Mouse (Mus musculus): ENCODE results near the gene Kcnmb1. TPM values are rescaled to one million over a fixed set of nuclear protein-coding genes. Genes with fewer than 3 reads are reported as not detected.

Kcnmb1 gene
- 0.17 and 0.19 TPM in 2 replicates for polyA plus RNA-seq (2015; fragmentation: Nextera tagmentation; extraction: Ambion mirVana)

DNA sequence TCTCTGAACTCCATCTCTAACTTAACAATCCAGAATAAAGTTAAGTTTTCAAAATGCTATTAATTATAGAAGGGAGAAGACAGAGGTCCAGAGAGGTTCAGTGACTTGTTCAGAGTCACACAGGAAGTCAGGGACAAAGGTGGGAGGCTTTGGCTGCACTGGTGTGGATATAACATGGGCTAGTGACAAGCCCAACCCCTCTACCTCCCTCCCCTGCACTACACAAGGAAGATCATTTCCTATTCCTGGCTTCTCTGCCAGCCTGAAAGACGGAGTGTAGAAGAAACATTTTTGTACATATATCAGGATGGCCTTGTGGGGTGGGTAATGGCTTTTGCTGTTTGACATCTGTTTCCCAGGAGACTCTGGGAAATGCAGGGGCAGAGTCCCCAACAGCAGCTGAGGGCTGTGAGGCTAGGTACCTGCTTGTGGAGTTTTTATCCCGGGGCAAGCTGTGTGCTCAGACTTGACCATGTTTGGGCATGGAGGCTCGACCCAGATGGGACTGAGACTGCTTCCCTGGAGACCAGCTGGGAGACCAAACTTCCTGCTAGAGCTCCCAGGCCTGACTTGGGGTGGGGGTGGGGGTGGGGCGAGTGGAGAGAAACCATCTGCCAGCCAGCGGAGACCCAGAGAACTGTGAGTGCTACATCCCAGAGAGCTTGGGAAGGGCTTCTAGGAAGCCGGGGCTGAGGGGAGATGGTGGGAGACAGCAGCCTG is at the start of gene Kcnmb1:
Gene Kcnmb1, plus strand, starts transcription at position 326 of the 720 bp plus-strand sequence.
- no peak within 1 kb of the TSS for H3K27ac ChIP-seq
- WGBS: 16% methylated on average over 6 of the region's 6 CpGs
- no peak within 1 kb of the TSS for H3K9ac ChIP-seq
- H3K27me3 ChIP-seq: no peaks in the 10 kb centered on the region
- no peaks in the 10 kb centered on the region for H3K36me3 ChIP-seq
- no peaks in the 10 kb centered on the region for H3K9me3 ChIP-seq
- H3K4me3 ChIP-seq: no peak within 1 kb of the TSS
- no peaks in the 10 kb centered on the region; the same call in 1 of the 2 replicates for H3K4me1 ChIP-seq
- H3K4me2 ChIP-seq: no peak within 1 kb of the TSS
- no peak for ATAC-seq (ENCODE audit: insufficient number of reproducible peaks, low FRiP score, low TSS enrichment, low read depth)

DNA sequence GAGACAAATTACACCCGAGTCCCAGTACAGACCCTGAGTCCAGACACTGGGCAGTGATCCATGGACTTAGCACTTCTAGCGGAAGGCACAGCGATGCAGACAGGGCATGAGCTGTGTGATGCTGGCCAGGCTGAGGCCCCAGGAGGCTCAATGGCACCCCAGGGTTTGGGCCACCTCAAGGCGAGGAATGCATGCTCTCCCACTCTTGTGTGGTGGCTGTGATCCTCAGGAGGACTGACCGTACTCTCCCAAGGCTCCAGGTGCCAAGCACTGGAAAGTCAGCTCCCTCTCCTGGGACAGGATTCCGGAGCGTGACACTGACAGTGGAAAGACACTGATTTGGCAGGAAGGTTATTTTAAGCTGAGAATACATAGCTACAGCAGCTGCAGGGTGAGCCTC is 49.8 kb upstream of the Kcnmb1 start:
- Histone ChIP-seq H3K4me1 (peaks cover 22% of the 10 kb centered on the region), H3K27ac (no peak overlapping the region), H3K27me3 (no peaks in the 10 kb centered on the region), H3K4me2 (no peak overlapping the region), H3K4me3 (no peak overlapping the region), H3K9me3 (no peaks in the 10 kb centered on the region), H3K9ac (no peak overlapping the region), H3K36me3 (no peaks in the 10 kb centered on the region)
- 77% methylated on average over 7 of the region's 7 CpGs for WGBS
- no peak for ATAC-seq (ENCODE audit: insufficient number of reproducible peaks, low FRiP score, low TSS enrichment, low read depth)

DNA sequence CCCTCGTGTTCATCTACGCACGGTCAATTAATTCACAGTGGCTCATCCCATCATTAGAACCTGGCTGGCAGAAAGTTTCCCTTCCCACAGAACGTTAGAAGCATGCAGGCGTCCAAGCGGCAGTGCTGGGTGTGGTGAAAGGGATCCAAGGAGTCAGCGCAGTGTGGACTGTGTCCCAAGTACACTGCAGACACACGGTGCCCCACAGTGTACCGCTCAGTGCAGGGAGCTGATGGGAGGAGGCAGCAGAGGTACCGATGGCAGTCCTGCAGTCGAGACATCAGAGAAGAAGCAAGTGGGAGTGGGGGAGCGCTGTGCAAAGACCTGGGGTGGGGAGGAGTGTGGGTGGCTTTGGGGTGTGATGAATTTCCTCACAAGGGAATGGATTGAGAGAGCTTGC is 48.6 kb upstream of the Kcnmb1 start:
- whole genome bisulfite sequencing: 72% methylated on average over 12 of the region's 12 CpGs
- no peak for ATAC-seq (ENCODE audit: insufficient number of reproducible peaks, low FRiP score, low TSS enrichment, low read depth)
- no peaks in the 10 kb centered on the region for H3K27me3 ChIP-seq
- H3K4me2 ChIP-seq: no peak overlapping the region
- H3K9me3 ChIP-seq: no peaks in the 10 kb centered on the region
- no peak overlapping the region for H3K4me3 ChIP-seq
- no peaks in the 10 kb centered on the region for H3K36me3 ChIP-seq
- peaks cover 22% of the 10 kb centered on the region for H3K4me1 ChIP-seq
- H3K9ac ChIP-seq: no peak overlapping the region
- H3K27ac ChIP-seq: no peak overlapping the region

DNA sequence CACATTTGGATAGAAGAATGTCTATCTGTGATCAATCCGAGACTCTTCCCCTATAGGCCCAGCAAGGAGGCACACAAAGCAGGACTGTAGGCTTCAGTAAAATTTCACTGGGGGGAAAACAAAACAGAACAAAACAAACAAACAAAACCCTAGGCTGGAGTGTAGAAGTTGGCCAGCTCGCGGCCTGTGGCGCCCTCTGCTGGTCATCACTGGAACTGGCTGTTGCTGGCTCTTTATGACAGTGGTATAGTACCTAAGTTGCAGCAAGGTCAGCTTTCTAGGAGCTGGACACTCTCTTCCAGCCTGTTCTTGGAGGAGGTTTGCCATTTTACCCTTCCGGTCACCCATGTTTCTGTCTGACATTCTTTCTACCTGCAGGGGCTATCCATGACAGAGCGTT is 45.2 kb upstream of the Kcnmb1 start:
- ATAC-seq (ENCODE audit: insufficient number of reproducible peaks, low FRiP score, low TSS enrichment, low read depth): no peak
- Histone ChIP-seq H3K9ac (no peak overlapping the region), H3K4me2 (no peak overlapping the region), H3K4me1 (peaks cover 13% of the 10 kb centered on the region), H3K27ac (no peak overlapping the region), H3K36me3 (no peaks in the 10 kb centered on the region), H3K4me3 (no peak overlapping the region), H3K9me3 (no peaks in the 10 kb centered on the region), H3K27me3 (no peaks in the 10 kb centered on the region)
- WGBS: 21% methylated on average over 6 of the region's 6 CpGs

GRCm38 (mm10) chr11:33918424-33918823 is 44.4 kb upstream of the Kcnmb1 start:
- WGBS: 32% methylated on average over 2 of the region's 2 CpGs
- H3K4me2 ChIP-seq: no peak overlapping the region
- no peaks in the 10 kb centered on the region for H3K9me3 ChIP-seq
- H3K27ac ChIP-seq: no peak overlapping the region
- ATAC-seq (ENCODE audit: insufficient number of reproducible peaks, low FRiP score, low TSS enrichment, low read depth): no peak
- no peak overlapping the region for H3K4me3 ChIP-seq
- no peaks in the 10 kb centered on the region for H3K36me3 ChIP-seq
- H3K9ac ChIP-seq: no peak overlapping the region
- H3K4me1 ChIP-seq: peaks cover 6% of the 10 kb centered on the region; the same call in 1 of the 2 replicates
- no peaks in the 10 kb centered on the region for H3K27me3 ChIP-seq

GRCm38 (mm10) chr11:33919826-33920225 is 43.0 kb upstream of the Kcnmb1 start:
- Histone ChIP-seq H3K4me3 (no peak overlapping the region), H3K36me3 (no peaks in the 10 kb centered on the region), H3K4me1 (peaks cover 4% of the 10 kb centered on the region; the same call in 1 of the 2 replicates), H3K27me3 (no peaks in the 10 kb centered on the region), H3K9ac (no peak overlapping the region), H3K27ac (no peak overlapping the region), H3K4me2 (no peak overlapping the region), H3K9me3 (no peaks in the 10 kb centered on the region)
- 71% methylated on average over 7 of the region's 7 CpGs for WGBS
- ATAC-seq (ENCODE audit: insufficient number of reproducible peaks, low FRiP score, low TSS enrichment, low read depth): no peak

DNA sequence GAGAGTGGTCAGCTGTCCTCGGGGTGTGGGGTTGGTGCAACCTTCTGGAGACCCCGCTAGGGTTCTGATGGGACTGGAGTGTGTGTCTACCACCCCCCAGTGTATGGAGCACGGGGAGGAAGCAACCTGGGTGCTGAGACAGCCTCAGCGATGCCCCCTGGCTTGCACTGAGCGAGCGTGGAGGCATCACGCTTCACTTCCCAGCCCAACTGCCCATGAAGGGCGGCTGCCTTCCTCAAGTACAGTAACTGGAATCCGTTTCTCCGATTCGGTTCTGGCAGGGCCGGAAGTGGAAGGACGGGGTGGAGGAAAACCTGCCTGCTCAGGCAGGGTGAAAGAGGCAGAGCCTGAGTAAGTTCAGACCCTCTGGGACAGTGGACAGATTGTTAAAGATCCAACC is 41.4 kb upstream of the Kcnmb1 start:
- WGBS: 86% methylated on average over 13 of the region's 13 CpGs
- ATAC-seq (ENCODE audit: insufficient number of reproducible peaks, low FRiP score, low TSS enrichment, low read depth): no peak

GRCm38 (mm10) chr11:33923031-33923430 is 39.8 kb upstream of the Kcnmb1 start:
- Histone ChIP-seq H3K4me1 (0 out of 2 replicates have a peak, but pooled peaks cover 3% of the 10 kb centered on the region), H3K27me3 (no peaks in the 10 kb centered on the region), H3K27ac (no peak overlapping the region), H3K36me3 (no peaks in the 10 kb centered on the region), H3K9me3 (no peaks in the 10 kb centered on the region), H3K4me2 (no peak overlapping the region), H3K4me3 (no peak overlapping the region), H3K9ac (no peak overlapping the region)
- 38% methylated on average over 3 of the region's 3 CpGs for WGBS
- ATAC-seq (ENCODE audit: insufficient number of reproducible peaks, low FRiP score, low TSS enrichment, low read depth): no peak

More for the DNA sequence above, 41.4 kb upstream of the Kcnmb1 start:
- Histone ChIP-seq H3K36me3 (no peaks in the 10 kb centered on the region), H3K9me3 (no peaks in the 10 kb centered on the region), H3K9ac (no peak overlapping the region), H3K27me3 (no peaks in the 10 kb centered on the region), H3K27ac (no peak overlapping the region), H3K4me1 (peaks cover 7% of the 10 kb centered on the region; the same call in 1 of the 2 replicates), H3K4me2 (no peak overlapping the region), H3K4me3 (no peak overlapping the region)

- H3K27ac ChIP-seq: no peak overlapping the region
- H3K4me3 ChIP-seq: no peak overlapping the region
- no peak overlapping the region for H3K4me2 ChIP-seq
- H3K4me1 ChIP-seq: peaks cover 17% of the 10 kb centered on the region
- no peak overlapping the region for H3K9ac ChIP-seq
- H3K36me3 ChIP-seq: no peaks in the 10 kb centered on the region
- no peaks in the 10 kb centered on the region for H3K9me3 ChIP-seq
- no peaks in the 10 kb centered on the region for H3K27me3 ChIP-seq
- no peak for ATAC-seq (ENCODE audit: insufficient number of reproducible peaks, low FRiP score, low TSS enrichment, low read depth)
- 42% methylated on average over 8 of the region's 8 CpGs for WGBS
These were observed 37.0 kb upstream of the Kcnmb1 start for GRCm38 (mm10) chr11:33925778-33926177.

DNA sequence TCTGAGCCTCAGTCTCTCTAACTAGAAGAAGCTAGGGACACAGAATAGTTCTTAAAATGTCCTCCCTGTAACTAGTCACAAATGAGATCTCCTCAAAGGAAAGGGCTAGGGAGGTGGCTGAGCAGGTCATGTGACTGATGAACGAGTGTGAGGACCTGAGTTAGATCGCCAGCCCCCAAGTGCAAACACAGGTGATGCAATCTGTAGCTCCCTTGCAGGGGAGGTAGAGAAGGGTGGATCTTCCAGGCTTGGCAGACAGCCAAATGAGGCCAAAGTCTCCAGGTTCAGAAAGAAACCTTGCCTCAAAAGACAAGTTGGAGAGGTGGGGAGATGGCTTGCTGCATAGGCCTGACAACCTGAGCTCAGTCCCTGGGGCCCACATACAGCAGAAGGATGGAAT is 36.3 kb upstream of the Kcnmb1 start:
- no peaks in the 10 kb centered on the region for H3K27me3 ChIP-seq
- H3K4me2 ChIP-seq: no peak overlapping the region
- H3K36me3 ChIP-seq: no peaks in the 10 kb centered on the region
- no peak overlapping the region for H3K27ac ChIP-seq
- ATAC-seq (ENCODE audit: insufficient number of reproducible peaks, low FRiP score, low TSS enrichment, low read depth): no peak
- H3K9ac ChIP-seq: no peak overlapping the region
- H3K4me3 ChIP-seq: no peak overlapping the region
- WGBS: 51% methylated on average over 2 of the region's 2 CpGs
- H3K9me3 ChIP-seq: no peaks in the 10 kb centered on the region
- peaks cover 17% of the 10 kb centered on the region for H3K4me1 ChIP-seq

GRCm38 (mm10) chr11:33927321-33927720 is 35.5 kb upstream of the Kcnmb1 start:
- ATAC-seq (ENCODE audit: insufficient number of reproducible peaks, low FRiP score, low TSS enrichment, low read depth): no peak

GRCm38 (mm10) chr11:33927836-33928235 is 35.0 kb upstream of the Kcnmb1 start:
- H3K4me1 ChIP-seq: peaks cover 20% of the 10 kb centered on the region
- H3K27me3 ChIP-seq: no peaks in the 10 kb centered on the region

More at GRCm38 (mm10) chr11:33927321-33927720, 35.5 kb upstream of the Kcnmb1 start:
- 63% methylated on average over 6 of the region's 6 CpGs for WGBS
- Histone ChIP-seq H3K4me2 (no peak overlapping the region), H3K9me3 (no peaks in the 10 kb centered on the region), H3K27me3 (no peaks in the 10 kb centered on the region), H3K27ac (no peak overlapping the region), H3K9ac (no peak overlapping the region), H3K4me3 (no peak overlapping the region), H3K4me1 (peaks cover 18% of the 10 kb centered on the region), H3K36me3 (no peaks in the 10 kb centered on the region)

More at GRCm38 (mm10) chr11:33927836-33928235, 35.0 kb upstream of the Kcnmb1 start:
- no peak overlapping the region for H3K27ac ChIP-seq
- no peak overlapping the region for H3K4me3 ChIP-seq
- 64% methylated on average over 4 of the region's 4 CpGs for WGBS
- no peak for ATAC-seq (ENCODE audit: insufficient number of reproducible peaks, low FRiP score, low TSS enrichment, low read depth)
- H3K4me2 ChIP-seq: no peak overlapping the region
- no peaks in the 10 kb centered on the region for H3K9me3 ChIP-seq
- H3K36me3 ChIP-seq: no peaks in the 10 kb centered on the region
- H3K9ac ChIP-seq: no peak overlapping the region

Data from limb, embryonic 15.5 days (tissue).